Mouse (Mus musculus) frontal cortex, postnatal 10 days (tissue): ENCODE results near the gene 3110001I22Rik.
"Not testable (repeated sequence)": the region's sequence is repeated elsewhere in the genome, so short reads cannot be mapped to it uniquely, and the experiment has no call there.

Source experiments
- DNase-seq, 2 experiments: peaks; one replicate each; pipeline ENCODE4 v3.0.0; 2022; ENCODE audit warnings: low spot score in 2 of 2, mixed read lengths in 1 of 2

3110001I22Rik gene

GRCm38 (mm10) chr16:13671685-13672385 is at the start of gene 3110001I22Rik, which contains the start of gene Bfar:
Gene 3110001I22Rik (plus strand): TSS chr16:13671929.
Gene Bfar (plus strand): TSS chr16:13671858.
- DNase-seq, result peak; percentile 86 to 87

DNA sequence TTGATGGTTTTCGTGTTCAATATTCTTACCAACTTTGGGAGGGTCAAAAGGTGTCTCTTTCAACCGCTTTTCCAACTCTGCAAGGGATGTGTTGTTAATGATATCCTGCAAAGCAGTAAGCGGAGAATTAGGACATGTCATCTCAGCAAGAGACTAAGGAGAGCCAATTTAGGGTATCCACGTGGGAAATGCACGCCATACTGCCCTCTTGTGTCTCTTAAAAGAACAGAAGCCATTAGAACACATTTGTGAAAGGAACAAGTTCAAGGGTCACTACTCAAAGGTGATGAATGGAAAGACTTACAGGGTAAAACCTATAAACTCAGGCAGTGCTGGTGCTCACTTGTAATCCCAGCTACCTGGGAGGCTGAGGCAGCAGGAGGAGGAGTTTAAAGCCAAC is 43.4 kb upstream of the 3110001I22Rik start:
- no peak for DNase-seq

- not testable (repeated sequence) for DNase-seq
These were observed 33.5 kb upstream of the 3110001I22Rik start for GRCm38 (mm10) chr16:13638198-13638597.

GRCm38 (mm10) chr16:13639508-13639907 is 32.2 kb upstream of the 3110001I22Rik start:
- no peak for DNase-seq

DNA sequence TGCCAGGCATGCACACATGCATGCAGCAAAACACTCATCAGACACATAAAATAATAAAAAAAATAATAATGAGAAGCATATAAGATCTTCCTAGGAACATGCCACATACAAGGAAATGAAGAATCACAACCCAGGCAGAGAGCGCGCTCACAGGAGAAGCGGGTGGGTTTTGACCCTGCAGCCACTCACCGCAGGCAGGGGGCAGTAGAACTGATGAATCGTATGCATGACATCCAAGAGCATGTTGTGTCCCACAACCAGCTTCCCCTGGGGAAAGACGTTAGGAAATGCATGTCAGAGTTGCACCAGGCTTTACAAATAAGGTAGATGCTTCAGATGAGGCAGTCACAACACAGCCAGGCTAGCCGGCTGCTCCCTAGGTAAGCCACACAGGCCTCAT is 31.7 kb upstream of the 3110001I22Rik start:
- no peak for DNase-seq

DNA sequence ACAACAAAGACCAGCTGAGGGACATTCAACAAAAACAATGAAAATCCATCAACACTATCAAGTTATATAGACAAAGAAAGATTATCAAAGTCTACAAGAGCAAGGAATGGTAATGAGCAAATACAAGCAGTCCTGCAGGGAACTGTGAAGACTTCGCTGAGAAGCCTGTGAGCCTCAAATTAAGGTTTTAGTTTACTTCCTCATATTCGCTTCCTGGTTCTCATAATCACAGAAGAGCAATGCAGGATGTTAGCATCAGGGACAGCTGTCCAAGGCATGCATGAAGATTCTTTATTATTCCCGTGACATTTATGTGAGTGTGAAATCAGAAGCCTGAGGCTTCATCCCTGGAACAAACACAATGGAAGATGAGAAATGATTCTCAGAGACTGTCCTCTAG is 27.3 kb upstream of the 3110001I22Rik start:
- DNase-seq, result no peak

DNA sequence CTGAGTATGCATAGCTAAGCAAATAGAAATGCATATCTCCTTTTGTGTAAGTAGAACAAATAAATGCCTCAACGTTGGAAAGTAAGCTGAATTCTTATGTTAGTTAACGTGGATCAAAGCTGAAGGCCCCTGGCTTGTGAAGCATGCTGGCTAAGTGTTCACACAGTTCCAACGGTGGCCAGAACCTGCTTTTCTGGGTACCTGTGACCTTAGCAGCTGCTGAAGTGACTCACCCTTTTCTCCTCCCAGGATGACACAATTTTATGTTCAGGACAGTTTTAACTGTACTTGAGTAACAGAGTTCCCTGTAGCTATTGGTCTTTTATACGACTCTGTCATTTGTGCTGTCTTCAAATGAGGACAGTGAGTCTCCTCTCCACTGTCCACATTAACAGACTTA is 25.8 kb upstream of the 3110001I22Rik start:
- DNase-seq, result no peak

GRCm38 (mm10) chr16:13658886-13659285 is 12.8 kb upstream of the 3110001I22Rik start:
- no peak for DNase-seq

- DNase-seq, result no peak
These were observed 11.0 kb upstream of the 3110001I22Rik start for GRCm38 (mm10) chr16:13660736-13661135.

GRCm38 (mm10) chr16:13667878-13668343 is 3.8 kb upstream of the 3110001I22Rik start, which contains the start of gene Parn:
Gene Parn (minus strand): TSS chr16:13668170.
- DNase-seq, result peak; percentile 87 to 92

DNA sequence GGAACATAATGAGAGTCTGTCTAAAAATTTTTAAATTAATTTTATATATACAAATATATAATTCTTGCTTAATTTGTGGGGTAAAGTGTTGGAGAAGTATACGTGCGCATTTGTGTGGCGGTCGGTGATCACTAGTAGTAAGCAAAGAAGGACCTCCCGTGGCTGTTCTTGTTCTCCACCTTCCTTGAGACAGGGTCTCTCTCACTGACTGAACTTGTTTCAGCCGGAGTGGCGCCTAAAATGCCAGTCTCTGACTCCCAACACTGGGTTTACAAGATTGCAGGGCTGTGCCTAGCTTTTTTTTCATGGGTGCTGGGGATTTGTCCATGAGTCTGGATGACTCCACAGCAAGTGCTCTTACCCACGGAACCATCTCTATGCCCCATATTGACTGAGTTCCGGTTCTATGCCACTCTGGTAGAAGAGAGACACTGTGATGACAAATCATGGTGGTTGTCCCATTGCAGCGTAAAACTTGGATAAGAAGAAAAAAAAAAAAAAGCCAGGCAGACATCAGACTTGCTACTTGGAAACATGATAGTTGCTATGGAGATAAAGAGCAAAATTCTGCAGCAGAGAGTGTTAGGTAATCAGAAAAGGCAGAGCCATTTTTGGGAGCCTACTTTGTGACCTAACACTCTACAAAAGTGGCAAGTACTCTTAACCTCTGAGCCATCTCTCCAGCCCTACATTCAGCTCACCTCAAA is 3.2 kb upstream of the 3110001I22Rik start:
- DNase-seq, result peak in 1 of 2 experiments; percentile 10

GRCm38 (mm10) chr16:13669282-13669681 is 2.4 kb upstream of the 3110001I22Rik start:
- no peak for DNase-seq

- DNase-seq, result not testable (repeated sequence)
These were observed 833 bp upstream of the 3110001I22Rik start for GRCm38 (mm10) chr16:13670896-13671295.

DNA sequence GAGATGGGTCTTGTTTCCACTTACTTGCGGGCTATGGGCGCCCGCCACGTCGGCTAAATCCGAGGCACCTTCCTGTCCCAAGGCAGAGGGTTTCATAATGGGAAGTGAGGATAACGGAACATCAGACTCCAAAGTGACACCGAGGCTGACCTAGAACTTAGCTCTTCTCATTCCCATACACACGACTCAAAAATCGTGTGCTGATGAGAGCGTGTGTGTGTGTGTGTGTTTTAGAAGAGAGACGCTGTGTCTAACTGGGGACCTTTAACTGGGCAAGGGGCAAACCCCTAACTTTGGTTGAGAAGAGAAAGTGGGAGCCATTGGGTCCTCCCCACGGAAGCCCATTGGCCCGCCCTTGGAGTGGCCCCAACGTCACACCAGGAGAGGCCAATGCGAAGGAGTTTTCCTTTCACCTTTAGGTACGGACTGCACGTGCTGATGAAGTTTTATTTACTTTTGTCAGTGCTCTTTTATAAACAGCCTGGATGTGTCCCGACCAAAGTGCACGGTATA is 713 bp downstream of the 3110001I22Rik start:
- DNase-seq, result peak; percentile 28 to 32

DNA sequence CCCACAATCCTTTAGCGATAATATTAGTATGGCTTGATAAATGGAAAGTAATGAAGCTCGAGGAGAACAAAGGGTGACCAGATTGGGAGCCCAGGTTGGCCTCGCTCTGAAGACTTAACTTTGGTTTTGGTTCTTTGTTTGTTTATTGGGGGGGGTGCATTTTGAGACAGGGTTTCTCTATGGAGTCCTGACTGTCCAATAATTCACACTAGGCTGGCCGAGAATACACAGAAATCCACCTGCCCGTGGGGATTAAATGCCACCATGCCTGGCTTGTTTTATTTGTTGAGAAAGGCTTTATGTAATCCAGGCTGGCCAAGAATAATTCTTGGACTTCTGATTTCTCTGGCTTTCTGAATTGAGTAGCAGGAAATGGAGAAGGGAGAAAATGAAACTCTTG is 1.4 kb downstream of the 3110001I22Rik start:
- DNase-seq, result no peak

- DNase-seq, result no peak
These were observed 2.8 kb downstream of the 3110001I22Rik start for GRCm38 (mm10) chr16:13674511-13674910.

- DNase-seq, result no peak
These were observed 7.0 kb downstream of the 3110001I22Rik start for GRCm38 (mm10) chr16:13678601-13679319.

- no peak for DNase-seq
These were observed 27.3 kb downstream of the 3110001I22Rik start for GRCm38 (mm10) chr16:13698998-13699397.

DNA sequence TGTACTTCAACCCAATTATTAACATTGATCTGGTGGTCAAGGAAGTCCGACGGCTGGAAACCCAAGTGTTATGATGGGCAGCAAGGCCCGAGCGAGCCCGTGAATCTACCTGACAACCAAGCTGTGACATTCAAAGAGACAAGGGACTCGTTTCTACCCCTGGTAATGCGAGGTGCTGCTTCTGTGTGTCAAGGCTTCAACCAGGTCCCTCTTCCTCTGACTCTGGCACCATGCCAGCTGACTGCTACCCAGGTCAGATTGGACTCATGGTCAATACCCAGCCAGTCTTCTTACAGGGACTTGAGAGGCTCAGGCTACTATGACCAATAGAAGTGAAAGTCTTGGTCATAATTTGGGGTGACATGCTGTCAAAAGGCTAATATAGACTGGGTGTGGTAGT is 30.5 kb downstream of the 3110001I22Rik start:
- no peak for DNase-seq

DNA sequence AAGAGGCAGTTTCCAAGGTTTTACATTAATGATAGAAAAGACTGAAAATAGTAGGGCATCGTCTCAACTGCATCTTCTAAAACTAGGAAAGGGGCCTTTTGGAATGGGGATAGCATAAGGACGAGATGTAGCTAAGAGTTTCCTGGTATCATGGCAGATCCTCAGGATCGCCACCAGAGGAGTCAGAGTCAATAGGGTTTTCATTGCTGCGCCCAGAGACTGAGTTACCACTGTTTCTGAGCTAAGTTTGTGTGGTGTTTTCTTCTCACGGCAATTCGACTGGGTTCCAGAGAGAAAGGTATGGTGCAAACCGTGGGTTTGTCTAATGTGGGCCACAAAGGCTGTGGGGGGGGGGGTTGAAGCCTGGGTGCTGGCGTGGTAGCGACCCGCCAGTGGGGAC is 32.9 kb downstream of the 3110001I22Rik start:
- DNase-seq, result no peak

DNA sequence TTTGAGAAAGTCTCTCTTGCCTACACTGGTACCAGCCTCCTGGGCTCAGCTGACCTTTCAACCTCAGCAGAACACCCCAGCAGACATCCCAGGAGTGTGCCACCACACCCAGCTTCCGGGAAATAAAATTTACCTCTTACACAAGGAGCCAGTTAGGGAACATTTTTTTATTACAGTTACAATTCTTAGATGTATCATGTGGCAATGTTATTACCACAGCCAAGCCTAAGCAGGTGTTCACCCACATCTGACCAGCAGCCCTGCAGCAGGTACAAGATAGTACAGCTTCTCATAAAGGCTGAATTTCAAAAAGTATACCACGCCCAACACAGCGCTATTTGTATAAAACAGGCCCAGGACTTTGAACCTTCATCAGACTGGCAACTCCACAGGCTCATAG is 43.2 kb downstream of the 3110001I22Rik start:
- DNase-seq, result no peak
